Mouse (Mus musculus) CH12.LX (cell line): ENCODE data around the gene Hlf.

Experiments used
- CHD2 ChIP-seq: IDR thresholded peaks from 2 replicates; pipeline ENCODE4 v1.6.1; 2011; ENCODE audit warnings: low read length, improper control_type of control experiment
- CTCF ChIP-seq, 2 experiments: IDR thresholded peaks in 1 of 2; conservative IDR thresholded peaks in 1 of 2; 2 replicates each; pipeline ENCODE4 v1.5.1; 2011 to 2012; ENCODE audit warnings: low read depth in 2 of 2, low read length in 2 of 2, improper control_type of control experiment in 1 of 2, inconsistent platforms in 1 of 2, mild to moderate bottlenecking in 1 of 2, moderate library complexity in 1 of 2
- E2F4 ChIP-seq: IDR thresholded peaks from 2 replicates; pipeline ENCODE4 v1.6.1; 2011; ENCODE audit warnings: low read depth, low read length, improper control_type of control experiment; ENCODE audit not compliant: insufficient replicate concordance
- JUND ChIP-seq: conservative IDR thresholded peaks from 2 replicates; pipeline ENCODE4 v1.6.1; 2011; ENCODE audit warnings: low read depth, low read length, improper control_type of control experiment
- POLR2A ChIP-seq: IDR thresholded peaks from 2 replicates; pipeline ENCODE4 v1.6.1; 2011; ENCODE audit warnings: low read depth, mild to moderate bottlenecking, improper control_type of control experiment, low read length

GRCm38 (mm10) chr11:90320922-90321321 lies 69.8 kb downstream of the Hlf start:
- TF ChIP-seq POLR2A = no peak
- TF ChIP-seq CTCF (conservative IDR thresholded peaks at IDR 0.05 in 1 of 2, IDR thresholded peaks at IDR 0.05 in 1 of 2; ENCODE audit: low read depth in 2 of 2, low read length in 2 of 2) = no peak
- TF ChIP-seq E2F4 = no peak
- TF ChIP-seq CHD2 = no peak
- TF ChIP-seq JUND = no peak
